Mouse (Mus musculus) kidney, adult 2 months (tissue): ENCODE data around the gene 1700123O20Rik.

Experiments used
- CTCF ChIP-seq: fragments of 200-500 bp; conservative IDR thresholded peaks from 2 replicates; pipeline ENCODE4 v1.5.1; 2011; ENCODE audit warnings: low read depth, mild to moderate bottlenecking, control low read depth, low read length, moderate library complexity, mixed read lengths; ENCODE audit not compliant: insufficient read depth, insufficient read length
- POLR2A ChIP-seq: fragments of 200-500 bp; IDR thresholded peaks from one replicate; pipeline ENCODE4 v1.6.1; 2011; ENCODE audit warnings: low read depth, low read length, control low read depth

GRCm38 (mm10) chr14:54653496-54653895, 32.5 kb upstream of the 1700123O20Rik start:
- TF ChIP-seq POLR2A, result no peak
- 0 out of 2 replicates have a peak, but pooled peaks have one; percentile 6 for TF ChIP-seq CTCF
